Mouse (Mus musculus): ENCODE measurements around the gene Alox12. TPM values are rescaled to one million over a fixed set of nuclear protein-coding genes. Genes with fewer than 3 reads are reported as not detected.

Alox12 gene
- polyA plus RNA-seq, 1 experiment from 2014 or later: 14.8 TPM

GRCm38 (mm10) chr11:70212896-70213295 lies 42.3 kb downstream of the Alox12 start:
- H3K4me2 ChIP-seq (ENCODE audit: low read depth, low read length): no peak overlapping the region
- ATAC-seq (ENCODE audit: low read depth): no peak
- no peak overlapping the region for H3K4me3 ChIP-seq (ENCODE audit: low read depth, low read length)
- peaks cover 44% of the 10 kb centered on the region for H3K27me3 ChIP-seq (ENCODE audit: control insufficient read depth, insufficient read depth, low read depth, low read length)
- 9% methylated on average over 9 of the region's 9 CpGs for WGBS (ENCODE audit: insufficient replicate concordance)
- no peaks in the 10 kb centered on the region for H3K36me3 ChIP-seq (ENCODE audit: control insufficient read depth, insufficient read depth)
- H3K27ac ChIP-seq (ENCODE audit: low read length): no peak overlapping the region
- peaks cover 8% of the 10 kb centered on the region for H3K4me1 ChIP-seq (ENCODE audit: control insufficient read depth, low read depth, low read length)
- H3K9ac ChIP-seq (ENCODE audit: low read depth, low read length): no peak overlapping the region
- no peaks in the 10 kb centered on the region for H3K9me3 ChIP-seq (replicated peaks; ENCODE audit: control insufficient read depth, low read length)

GRCm38 (mm10) chr11:70212423-70212822 lies 42.7 kb downstream of the Alox12 start, which contains the start of gene Slc16a11:
Slc16a11 (plus strand) TSS chr11:70212752.
- H3K36me3 ChIP-seq (ENCODE audit: control insufficient read depth, insufficient read depth): no peaks in the 10 kb centered on the region
- H3K4me1 ChIP-seq (ENCODE audit: control insufficient read depth, low read depth, low read length): peaks cover 8% of the 10 kb centered on the region
- peaks cover 44% of the 10 kb centered on the region for H3K27me3 ChIP-seq (ENCODE audit: control insufficient read depth, insufficient read depth, low read depth, low read length)
- no peaks in the 10 kb centered on the region for H3K9me3 ChIP-seq (replicated peaks; ENCODE audit: control insufficient read depth, low read length)
- no peak within 1 kb of the TSS for H3K9ac ChIP-seq (ENCODE audit: low read depth, low read length)
- WGBS (ENCODE audit: insufficient replicate concordance): 54% methylated on average over 6 of the region's 6 CpGs
- no peak within 1 kb of the TSS for H3K4me3 ChIP-seq (ENCODE audit: low read depth, low read length)
- H3K4me2 ChIP-seq (ENCODE audit: low read depth, low read length): no peak within 1 kb of the TSS
- H3K27ac ChIP-seq (ENCODE audit: low read length): no peak within 1 kb of the TSS
- ATAC-seq (ENCODE audit: low read depth): no peak

- Histone ChIP-seq H3K9me3 (replicated peaks; ENCODE audit: control insufficient read depth, low read length) (no peaks in the 10 kb centered on the region), H3K27me3 (ENCODE audit: control insufficient read depth, insufficient read depth, low read depth, low read length) (peaks cover 44% of the 10 kb centered on the region), H3K4me1 (ENCODE audit: control insufficient read depth, low read depth, low read length) (peaks cover 8% of the 10 kb centered on the region), H3K9ac (ENCODE audit: low read depth, low read length) (no peak overlapping the region), H3K36me3 (ENCODE audit: control insufficient read depth, insufficient read depth) (no peaks in the 10 kb centered on the region), H3K27ac (ENCODE audit: low read length) (no peak overlapping the region), H3K4me2 (ENCODE audit: low read depth, low read length) (no peak overlapping the region), H3K4me3 (ENCODE audit: low read depth, low read length) (no peak overlapping the region)
- WGBS (ENCODE audit: insufficient replicate concordance): 71% methylated on average over 6 of the region's 6 CpGs
- ATAC-seq (ENCODE audit: low read depth): no peak
These were observed 43.2 kb downstream of the Alox12 start for GRCm38 (mm10) chr11:70211972-70212371.

- Histone ChIP-seq H3K9me3 (replicated peaks; ENCODE audit: control insufficient read depth, low read length) (no peaks in the 10 kb centered on the region), H3K36me3 (ENCODE audit: control insufficient read depth, insufficient read depth) (no peaks in the 10 kb centered on the region), H3K27me3 (ENCODE audit: control insufficient read depth, insufficient read depth, low read depth, low read length) (peaks cover 37% of the 10 kb centered on the region), H3K9ac (ENCODE audit: low read depth, low read length) (no peak overlapping the region), H3K27ac (ENCODE audit: low read length) (no peak overlapping the region), H3K4me2 (ENCODE audit: low read depth, low read length) (no peak overlapping the region), H3K4me3 (ENCODE audit: low read depth, low read length) (no peak overlapping the region), H3K4me1 (ENCODE audit: control insufficient read depth, low read depth, low read length) (peaks cover 8% of the 10 kb centered on the region)
- no peak for ATAC-seq (ENCODE audit: low read depth)
- WGBS (ENCODE audit: insufficient replicate concordance): 67% methylated on average over 2 of the region's 2 CpGs
These were observed 44.5 kb downstream of the Alox12 start for GRCm38 (mm10) chr11:70210681-70211080.

- Histone ChIP-seq H3K4me3 (ENCODE audit: low read depth, low read length) (no peak overlapping the region), H3K27ac (ENCODE audit: low read length) (no peak overlapping the region), H3K4me1 (ENCODE audit: control insufficient read depth, low read depth, low read length) (no peaks in the 10 kb centered on the region; the same call in none of the 2 replicates), H3K4me2 (ENCODE audit: low read depth, low read length) (no peak overlapping the region), H3K9me3 (replicated peaks; ENCODE audit: control insufficient read depth, low read length) (no peaks in the 10 kb centered on the region), H3K27me3 (ENCODE audit: control insufficient read depth, insufficient read depth, low read depth, low read length) (peaks cover 19% of the 10 kb centered on the region), H3K36me3 (ENCODE audit: control insufficient read depth, insufficient read depth) (no peaks in the 10 kb centered on the region), H3K9ac (ENCODE audit: low read depth, low read length) (no peak overlapping the region)
- WGBS (ENCODE audit: insufficient replicate concordance): 56% methylated on average over 5 of the region's 5 CpGs
- ATAC-seq (ENCODE audit: low read depth): no peak
These were observed 46.3 kb downstream of the Alox12 start for GRCm38 (mm10) chr11:70208778-70209388.

- WGBS (ENCODE audit: insufficient replicate concordance): 58% methylated on average over 7 of the region's 7 CpGs
- no peaks in the 10 kb centered on the region for H3K4me1 ChIP-seq (ENCODE audit: control insufficient read depth, low read depth, low read length)
- H3K36me3 ChIP-seq (ENCODE audit: control insufficient read depth, insufficient read depth): no peaks in the 10 kb centered on the region
- H3K9me3 ChIP-seq (replicated peaks; ENCODE audit: control insufficient read depth, low read length): no peaks in the 10 kb centered on the region
- H3K4me3 ChIP-seq (ENCODE audit: low read depth, low read length): no peak overlapping the region
- no peak overlapping the region for H3K27ac ChIP-seq (ENCODE audit: low read length)
- ATAC-seq (ENCODE audit: low read depth): no peak
- peaks cover 4% of the 10 kb centered on the region for H3K27me3 ChIP-seq (ENCODE audit: control insufficient read depth, insufficient read depth, low read depth, low read length)
- H3K9ac ChIP-seq (ENCODE audit: low read depth, low read length): no peak overlapping the region
- no peak overlapping the region for H3K4me2 ChIP-seq (ENCODE audit: low read depth, low read length)
These were observed 47.9 kb downstream of the Alox12 start for GRCm38 (mm10) chr11:70207283-70207682.

- ATAC-seq (ENCODE audit: low read depth): no peak
- no peaks in the 10 kb centered on the region for H3K36me3 ChIP-seq (ENCODE audit: control insufficient read depth, insufficient read depth)
- H3K4me3 ChIP-seq (ENCODE audit: low read depth, low read length): no peak overlapping the region
- H3K27ac ChIP-seq (ENCODE audit: low read length): no peak overlapping the region
- no peaks in the 10 kb centered on the region for H3K9me3 ChIP-seq (replicated peaks; ENCODE audit: control insufficient read depth, low read length)
- WGBS (ENCODE audit: insufficient replicate concordance): 44% methylated on average over 2 of the region's 2 CpGs
- H3K4me2 ChIP-seq (ENCODE audit: low read depth, low read length): no peak overlapping the region
- no peaks in the 10 kb centered on the region for H3K27me3 ChIP-seq (ENCODE audit: control insufficient read depth, insufficient read depth, low read depth, low read length)
- H3K9ac ChIP-seq (ENCODE audit: low read depth, low read length): no peak overlapping the region
- H3K4me1 ChIP-seq (ENCODE audit: control insufficient read depth, low read depth, low read length): no peaks in the 10 kb centered on the region
These were observed 48.4 kb downstream of the Alox12 start for GRCm38 (mm10) chr11:70206801-70207200.

GRCm38 (mm10) chr11:70201691-70202090 lies 53.5 kb downstream of the Alox12 start:
- ATAC-seq (ENCODE audit: low read depth): no peak
- no peaks in the 10 kb centered on the region for H3K36me3 ChIP-seq (ENCODE audit: control insufficient read depth, insufficient read depth)
- no peak overlapping the region for H3K4me3 ChIP-seq (ENCODE audit: low read depth, low read length)
- H3K27ac ChIP-seq (ENCODE audit: low read length): no peak overlapping the region
- WGBS (ENCODE audit: insufficient replicate concordance): 34% methylated on average over 5 of the region's 5 CpGs
- no peak overlapping the region for H3K4me2 ChIP-seq (ENCODE audit: low read depth, low read length)
- no peaks in the 10 kb centered on the region for H3K4me1 ChIP-seq (ENCODE audit: control insufficient read depth, low read depth, low read length)
- H3K27me3 ChIP-seq (ENCODE audit: control insufficient read depth, insufficient read depth, low read depth, low read length): no peaks in the 10 kb centered on the region
- no peak overlapping the region for H3K9ac ChIP-seq (ENCODE audit: low read depth, low read length)
- no peaks in the 10 kb centered on the region for H3K9me3 ChIP-seq (replicated peaks; ENCODE audit: control insufficient read depth, low read length)

- H3K27me3 ChIP-seq (ENCODE audit: control insufficient read depth, insufficient read depth, low read depth, low read length): no peaks in the 10 kb centered on the region
- no peaks in the 10 kb centered on the region for H3K4me1 ChIP-seq (ENCODE audit: control insufficient read depth, low read depth, low read length)
- H3K9me3 ChIP-seq (replicated peaks; ENCODE audit: control insufficient read depth, low read length): no peaks in the 10 kb centered on the region
- H3K9ac ChIP-seq (ENCODE audit: low read depth, low read length): no peak overlapping the region
- no peak overlapping the region for H3K4me3 ChIP-seq (ENCODE audit: low read depth, low read length)
- H3K27ac ChIP-seq (ENCODE audit: low read length): no peak overlapping the region
- no peak for ATAC-seq (ENCODE audit: low read depth)
- H3K4me2 ChIP-seq (ENCODE audit: low read depth, low read length): no peak overlapping the region
- 73% methylated on average over 5 of the region's 5 CpGs for WGBS (ENCODE audit: insufficient replicate concordance)
- H3K36me3 ChIP-seq (ENCODE audit: control insufficient read depth, insufficient read depth): no peaks in the 10 kb centered on the region
These were observed 55.0 kb downstream of the Alox12 start for GRCm38 (mm10) chr11:70200036-70200608.

Measured in liver, embryonic 16.5 days (tissue).